Mouse (Mus musculus): ENCODE measurements around the gene Mylk.

DNA sequence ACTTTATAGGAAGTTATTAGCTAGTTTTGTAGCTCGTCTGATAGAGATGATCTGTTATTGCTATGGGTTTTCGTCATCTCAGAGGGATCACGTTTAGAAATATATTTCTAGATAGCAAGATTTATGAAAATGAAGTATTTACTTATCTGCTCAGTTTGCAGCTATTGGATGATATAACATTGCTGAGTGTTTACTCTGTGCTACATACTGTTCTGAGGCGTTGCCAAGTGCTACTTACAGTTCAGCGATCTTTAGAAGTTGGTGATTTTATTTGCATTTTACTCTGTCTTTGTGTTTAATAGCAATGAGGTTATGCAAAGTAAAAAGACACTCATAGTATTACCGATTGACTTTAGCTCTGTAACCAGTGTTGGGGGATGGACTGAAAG lies 44.2 kb upstream of the Mylk start:
- no peak for TF ChIP-seq POLR2A (IDR thresholded peaks at IDR 0.05; ENCODE audit: extremely low read depth, insufficient read depth, low read length)
- TF ChIP-seq CTCF (IDR thresholded peaks at IDR 0.05; ENCODE audit: extremely low read depth, insufficient read depth, low read length), result no peak

All from cortical plate, adult 2 months (tissue).